Mouse (Mus musculus) gastrocnemius, adult 2 months (tissue): ENCODE measurements around the gene Msn. TPM values are rescaled to one million over a fixed set of nuclear protein-coding genes. Genes with fewer than 3 reads are reported as not detected.
A peak's percentile ranks its signal among the peaks of the same experiment; 100 is the strongest.

Source experiments
- DNase-seq: peaks from one replicate; pipeline ENCODE4 v3.0.0; 2022
- H3K27ac ChIP-seq: fragments of 200-600 bp; 2 replicates; pipeline ENCODE4 v1.8.1; 2022; ENCODE audit warnings: mild to moderate bottlenecking
- H3K4me3 ChIP-seq: fragments of 200-600 bp; 2 replicates; pipeline ENCODE4 v1.8.1; 2022; ENCODE audit warnings: mild to moderate bottlenecking, moderate library complexity
- CTCF ChIP-seq: fragments of 200-600 bp; IDR thresholded peaks from 2 replicates; pipeline ENCODE4 v1.8.1; 2022; ENCODE audit warnings: antibody characterized with exemption, mild to moderate bottlenecking, moderate library complexity
- intact Hi-C: fragments of 180-260 bp; cut with DNase I; formaldehyde crosslinking; loops from one replicate; pipeline ENCODE4 v1.15.1; 2025
- total RNA-seq, 2 experiments: library from RNA; stranded (reverse); gene quantifications; 2 replicates each; pipeline ENCODE4 v1.2.3; 2021

Gene Msn
- total RNA-seq, 2 experiments from 2014 or later: 23.3 to 33.8 TPM

GRCm38 (mm10) chrX:96119997-96120396, 24.2 kb downstream of the Msn start:
- intact Hi-C loops: no loop called here
- Histone ChIP-seq H3K4me3 (no peak overlapping the region), H3K27ac (no peak overlapping the region)
- no peak for DNase-seq
- TF ChIP-seq CTCF: no peak

- Histone ChIP-seq H3K27ac (no peak overlapping the region), H3K4me3 (no peak overlapping the region)
- no peak for DNase-seq
- intact Hi-C loops: no loop called here
- TF ChIP-seq CTCF: no peak
These were observed 26.1 kb downstream of the Msn start for GRCm38 (mm10) chrX:96121912-96122311.

- no peak overlapping the region for H3K27ac ChIP-seq
- intact Hi-C loops: no loop called here
- no peak for DNase-seq
- no peak for TF ChIP-seq CTCF
- no peak overlapping the region for H3K4me3 ChIP-seq
These were observed 31.0 kb downstream of the Msn start for GRCm38 (mm10) chrX:96126803-96127202.

- Histone ChIP-seq H3K27ac (peak overlapping the region; percentile 71), H3K4me3 (peak overlapping the region; percentile 22)
- intact Hi-C loops: loop anchor here (5.0 kb wide), 2 partner anchors 108 to 173 kb away; partner anchors contain the start of gene Las1l
- TF ChIP-seq CTCF: peak; percentile 22; the same call in 1 of the 2 replicates
- peak; percentile 32 for DNase-seq
These were observed 34.3 kb downstream of the Msn start for GRCm38 (mm10) chrX:96130139-96130538.

GRCm38 (mm10) chrX:96130663-96131062, 34.8 kb downstream of the Msn start:
- intact Hi-C loops: loop anchor here (5.0 kb wide), 2 partner anchors 108 to 173 kb away; partner anchors contain the start of gene Las1l
- peak; percentile 23 for DNase-seq
- TF ChIP-seq CTCF: no peak
- peak overlapping the region; percentile 71 for H3K27ac ChIP-seq
- H3K4me3 ChIP-seq: peak overlapping the region; percentile 22

- peak; percentile 71 for DNase-seq
- peak; percentile 57 for TF ChIP-seq CTCF
- H3K4me3 ChIP-seq: no peak overlapping the region
- peak overlapping the region; percentile 68 for H3K27ac ChIP-seq
- intact Hi-C loops: loop anchor here (5.0 kb wide), 2 partner anchors 111 to 176 kb away; partner anchors contain the start of gene Las1l
These were observed 37.4 kb downstream of the Msn start for GRCm38 (mm10) chrX:96133260-96133659.

- TF ChIP-seq CTCF: no peak
- intact Hi-C loops: loop anchor here (5.0 kb wide), 2 partner anchors 112 to 177 kb away; partner anchors contain the start of gene Las1l
- no peak for DNase-seq
- H3K4me3 ChIP-seq: no peak overlapping the region
- H3K27ac ChIP-seq: peak overlapping the region; percentile 68
These were observed 38.4 kb downstream of the Msn start for GRCm38 (mm10) chrX:96134243-96134661.

- Histone ChIP-seq H3K27ac (peak overlapping the region; percentile 68), H3K4me3 (no peak overlapping the region)
- intact Hi-C loops: loop anchor here (5.0 kb wide), 2 partner anchors 113 to 178 kb away; partner anchors contain the start of gene Las1l
- no peak for DNase-seq
- no peak for TF ChIP-seq CTCF
These were observed 39.2 kb downstream of the Msn start for GRCm38 (mm10) chrX:96134840-96135580.

- no peak for DNase-seq
- peak overlapping the region; percentile 68; the same call in 1 of the 2 replicates for H3K27ac ChIP-seq
- no peak overlapping the region for H3K4me3 ChIP-seq
- no peak for TF ChIP-seq CTCF
- intact Hi-C loops: no loop called here
These were observed 39.7 kb downstream of the Msn start for GRCm38 (mm10) chrX:96135581-96135980.

- TF ChIP-seq CTCF: no peak
- intact Hi-C loops: no loop called here
These were observed 43.4 kb downstream of the Msn start for GRCm38 (mm10) chrX:96139262-96139661.

GRCm38 (mm10) chrX:96144960-96145488, 49.2 kb downstream of the Msn start:
- intact Hi-C loops: no loop called here
- DNase-seq: no peak
- Histone ChIP-seq H3K4me3 (no peak overlapping the region), H3K27ac (no peak overlapping the region)
- peak; percentile 24 for TF ChIP-seq CTCF

More at GRCm38 (mm10) chrX:96139262-96139661, 43.4 kb downstream of the Msn start:
- Histone ChIP-seq H3K4me3 (no peak overlapping the region), H3K27ac (no peak overlapping the region)
- DNase-seq: no peak

- TF ChIP-seq CTCF: no peak
- Histone ChIP-seq H3K27ac (no peak overlapping the region), H3K4me3 (no peak overlapping the region)
- DNase-seq: no peak
- intact Hi-C loops: no loop called here
These were observed 52.4 kb downstream of the Msn start for GRCm38 (mm10) chrX:96148217-96148616.

GRCm38 (mm10) chrX:96153362-96153761, 57.5 kb downstream of the Msn start:
- DNase-seq: no peak
- TF ChIP-seq CTCF: no peak
- no peak overlapping the region for H3K27ac ChIP-seq
- no peak overlapping the region for H3K4me3 ChIP-seq
- intact Hi-C loops: no loop called here
